Mouse (Mus musculus): ENCODE results near the gene Unc119.

Unc119 gene

GRCm38 (mm10) chr11:78344328-78344889 lies 1.1 kb downstream of the Unc119 start:
- no peak for DNase-seq (ENCODE audit: low spot score in 2 of 2)

- DNase-seq (ENCODE audit: low spot score in 2 of 2): no peak
Measured at GRCm38 (mm10) chr11:78344890-78345715, 1.8 kb downstream of the Unc119 start.

- DNase-seq (ENCODE audit: low spot score in 2 of 2): no peak
Measured at GRCm38 (mm10) chr11:78345801-78346200, 2.5 kb downstream of the Unc119 start.

GRCm38 (mm10) chr11:78346326-78347069 lies 3.2 kb downstream of the Unc119 start:
- DNase-seq (ENCODE audit: low spot score in 2 of 2): no peak

- no peak for DNase-seq (ENCODE audit: low spot score in 2 of 2)
Measured at GRCm38 (mm10) chr11:78347070-78347754, 3.9 kb downstream of the Unc119 start.

GRCm38 (mm10) chr11:78347908-78348307 lies 4.6 kb downstream of the Unc119 start:
- DNase-seq (ENCODE audit: low spot score in 2 of 2): no peak

- DNase-seq (ENCODE audit: low spot score in 2 of 2): no peak
Measured at GRCm38 (mm10) chr11:78348474-78348873, 5.2 kb downstream of the Unc119 start.

- DNase-seq (ENCODE audit: low spot score in 2 of 2): no peak
Measured at GRCm38 (mm10) chr11:78349441-78350358, 6.4 kb downstream of the Unc119 start.

GRCm38 (mm10) chr11:78353081-78353480 lies 9.8 kb downstream of the Unc119 start:
- DNase-seq (ENCODE audit: low spot score in 2 of 2): no peak

- DNase-seq (ENCODE audit: low spot score in 2 of 2): no peak
Measured at GRCm38 (mm10) chr11:78354905-78355304, 11.6 kb downstream of the Unc119 start.

GRCm38 (mm10) chr11:78355471-78356238 lies 12.4 kb downstream of the Unc119 start:
- DNase-seq (ENCODE audit: low spot score in 2 of 2): no peak

GRCm38 (mm10) chr11:78358330-78359007 lies 15.2 kb downstream of the Unc119 start:
- no peak for DNase-seq (ENCODE audit: low spot score in 2 of 2)

GRCm38 (mm10) chr11:78360125-78360788 lies 17.0 kb downstream of the Unc119 start:
- DNase-seq (ENCODE audit: low spot score in 2 of 2): peak in 1 of 2 experiments; percentile 48

- DNase-seq (ENCODE audit: low spot score in 2 of 2): no peak
Measured at GRCm38 (mm10) chr11:78360789-78361131, 17.5 kb downstream of the Unc119 start.

GRCm38 (mm10) chr11:78363309-78364007 lies 20.2 kb downstream of the Unc119 start:
- DNase-seq (ENCODE audit: low spot score in 2 of 2): no peak

GRCm38 (mm10) chr11:78364103-78364502 lies 20.8 kb downstream of the Unc119 start:
- no peak for DNase-seq (ENCODE audit: low spot score in 2 of 2)

GRCm38 (mm10) chr11:78367456-78368225 lies 24.4 kb downstream of the Unc119 start:
- DNase-seq (ENCODE audit: low spot score in 2 of 2): no peak

- no peak for DNase-seq (ENCODE audit: low spot score in 2 of 2)
Measured at GRCm38 (mm10) chr11:78370389-78370788, 27.1 kb downstream of the Unc119 start.
